Mouse (Mus musculus): Measurements from ENCODE around the gene Abcg4. TPM values are rescaled to one million over a fixed set of nuclear protein-coding genes. Genes with fewer than 3 reads are reported as not detected.

The Abcg4 gene
- polyA plus RNA-seq, 1 experiment from 2014 or later = 7.1 TPM

DNA sequence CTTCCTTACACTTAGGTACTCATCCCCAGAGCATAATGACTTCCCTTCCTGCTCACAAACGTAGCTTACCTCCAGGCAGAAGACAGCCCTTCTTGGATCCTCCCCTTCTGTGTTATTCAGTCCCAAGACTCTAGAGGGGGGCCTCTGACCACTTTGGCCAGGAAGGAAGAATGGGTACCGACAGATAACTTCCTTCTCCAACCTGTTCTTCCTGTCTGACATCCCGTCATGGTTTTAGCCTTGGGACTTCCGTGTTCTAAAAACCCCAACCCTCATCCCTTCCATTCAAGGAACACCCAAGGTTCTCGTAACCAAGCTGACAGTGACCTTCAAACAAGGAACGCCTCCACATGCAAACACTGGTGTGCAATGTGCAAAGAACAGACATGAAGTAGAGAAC lies 20.0 kb downstream of the Abcg4 start, which contains the start of gene Nlrx1:
Nlrx1 (minus strand) TSS at position 168 of the 400 bp plus-strand sequence.
- H3K4me3 ChIP-seq (ENCODE audit: low read depth, low read length) = peak within 1 kb of the TSS; percentile 28
- ATAC-seq = no peak
- no peaks in the 10 kb centered on the region for H3K27me3 ChIP-seq (replicated peaks; ENCODE audit: control insufficient read depth, insufficient read depth, low read length)
- WGBS = 90% methylated on average over 6 of the region's 6 CpGs
- peak within 1 kb of the TSS; percentile 35; the same call in 1 of the 2 replicates for H3K27ac ChIP-seq (ENCODE audit: low read depth, low read length)
- peaks cover 4% of the 10 kb centered on the region for H3K4me1 ChIP-seq (ENCODE audit: control insufficient read depth, insufficient read depth, low read length)
- peak within 1 kb of the TSS; percentile 69 for H3K9ac ChIP-seq (ENCODE audit: low read length)
- DNase-seq (ENCODE audit: low spot score) = no peak
- no peaks in the 10 kb centered on the region for H3K9me3 ChIP-seq (replicated peaks; ENCODE audit: control insufficient read depth, low read length)
- peak within 1 kb of the TSS; percentile 63 for H3K4me2 ChIP-seq (ENCODE audit: low read length)
- peaks cover 3% of the 10 kb centered on the region; the same call in 1 of the 2 replicates for H3K36me3 ChIP-seq (ENCODE audit: control insufficient read depth, insufficient read depth, low read length)

DNA sequence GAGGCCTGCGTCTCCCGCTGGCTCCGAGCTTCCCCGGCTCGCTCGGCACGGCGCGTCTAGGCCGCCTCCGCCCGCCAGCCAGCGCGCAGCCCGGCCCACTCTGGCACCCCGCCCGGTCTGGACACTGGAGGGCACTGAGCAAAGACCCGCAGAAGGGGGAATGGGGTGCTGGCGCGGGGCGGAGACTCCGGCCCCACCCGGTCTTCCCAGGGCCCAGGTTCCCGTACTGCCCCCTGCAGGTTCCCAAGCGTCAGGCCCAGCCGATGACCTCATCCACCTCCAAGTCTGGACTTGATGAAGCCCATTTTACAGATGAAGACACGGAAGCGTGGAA lies 20.4 kb downstream of the Abcg4 start:
- peak overlapping the region; percentile 63 for H3K4me2 ChIP-seq (ENCODE audit: low read length)
- H3K4me3 ChIP-seq (ENCODE audit: low read depth, low read length) = peak overlapping the region; percentile 28
- H3K9me3 ChIP-seq (replicated peaks; ENCODE audit: control insufficient read depth, low read length) = no peaks in the 10 kb centered on the region
- peaks cover 4% of the 10 kb centered on the region for H3K4me1 ChIP-seq (ENCODE audit: control insufficient read depth, insufficient read depth, low read length)
- peak overlapping the region; percentile 35; the same call in 1 of the 2 replicates for H3K27ac ChIP-seq (ENCODE audit: low read depth, low read length)
- H3K27me3 ChIP-seq (replicated peaks; ENCODE audit: control insufficient read depth, insufficient read depth, low read length) = no peaks in the 10 kb centered on the region
- 7% methylated on average over 28 of the region's 28 CpGs for WGBS
- H3K9ac ChIP-seq (ENCODE audit: low read length) = peak overlapping the region; percentile 69
- H3K36me3 ChIP-seq (ENCODE audit: control insufficient read depth, insufficient read depth, low read length) = no peaks in the 10 kb centered on the region
- ATAC-seq = peak; percentile 90
- DNase-seq (ENCODE audit: low spot score) = peak; percentile 81

DNA sequence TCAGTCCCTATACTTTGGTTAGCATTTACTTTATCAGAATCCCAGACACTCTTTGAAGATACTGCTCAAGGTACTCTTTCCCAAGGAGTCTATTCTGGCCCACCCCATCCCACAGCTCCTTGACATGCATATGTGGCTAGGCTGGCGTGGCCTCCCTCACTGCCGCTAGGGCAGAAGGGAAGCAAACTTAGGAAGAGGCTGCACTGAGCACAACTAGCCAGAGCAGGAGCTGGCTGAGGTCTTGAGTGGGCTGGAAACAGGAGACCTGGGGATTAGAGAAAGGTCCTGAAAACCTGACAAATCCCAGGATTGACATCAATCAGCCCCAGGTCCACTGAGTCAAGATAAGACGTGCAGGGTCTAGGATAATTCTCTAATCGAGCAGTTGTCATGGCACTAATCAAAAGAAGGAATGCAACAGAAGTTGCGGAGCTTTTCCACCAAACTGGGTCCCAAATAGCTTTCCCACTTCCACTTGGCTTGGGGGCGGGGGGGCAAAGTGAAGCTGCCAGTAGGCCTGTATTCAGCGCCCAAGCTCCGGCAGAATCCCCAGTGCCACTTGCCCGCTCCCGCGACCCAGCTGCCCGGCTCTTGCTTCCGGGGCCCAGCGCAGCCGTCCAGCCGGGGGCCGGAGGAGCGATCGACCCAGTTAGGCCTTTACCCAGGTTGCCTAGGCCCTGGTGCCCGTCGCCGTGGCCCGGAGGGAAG lies 20.9 kb downstream of the Abcg4 start:
- H3K36me3 ChIP-seq (ENCODE audit: control insufficient read depth, insufficient read depth, low read length) = no peaks in the 10 kb centered on the region
- H3K9ac ChIP-seq (ENCODE audit: low read length) = peak overlapping the region; percentile 69
- peaks cover 4% of the 10 kb centered on the region for H3K4me1 ChIP-seq (ENCODE audit: control insufficient read depth, insufficient read depth, low read length)
- no peaks in the 10 kb centered on the region for H3K9me3 ChIP-seq (replicated peaks; ENCODE audit: control insufficient read depth, low read length)
- peak overlapping the region; percentile 63 for H3K4me2 ChIP-seq (ENCODE audit: low read length)
- H3K4me3 ChIP-seq (ENCODE audit: low read depth, low read length) = peak overlapping the region; percentile 28
- no peaks in the 10 kb centered on the region for H3K27me3 ChIP-seq (replicated peaks; ENCODE audit: control insufficient read depth, insufficient read depth, low read length)
- ATAC-seq (peak; percentile 33), DNase-seq (ENCODE audit: low spot score) (peak; percentile 17)
- H3K27ac ChIP-seq (ENCODE audit: low read depth, low read length) = peak overlapping the region; percentile 35; the same call in 1 of the 2 replicates
- WGBS = 6% methylated on average over 19 of the region's 23 CpGs

GRCm38 (mm10) chr9:44266478-44267226 lies 21.8 kb downstream of the Abcg4 start:
- Histone ChIP-seq H3K36me3 (ENCODE audit: control insufficient read depth, insufficient read depth, low read length) (no peaks in the 10 kb centered on the region), H3K27me3 (replicated peaks; ENCODE audit: control insufficient read depth, insufficient read depth, low read length) (no peaks in the 10 kb centered on the region), H3K27ac (ENCODE audit: low read depth, low read length) (peak overlapping the region; percentile 5; the same call in 1 of the 2 replicates), H3K4me3 (ENCODE audit: low read depth, low read length) (no peak overlapping the region), H3K9me3 (replicated peaks; ENCODE audit: control insufficient read depth, low read length) (no peaks in the 10 kb centered on the region), H3K4me1 (ENCODE audit: control insufficient read depth, insufficient read depth, low read length) (peaks cover 4% of the 10 kb centered on the region), H3K4me2 (ENCODE audit: low read length) (no peak overlapping the region), H3K9ac (ENCODE audit: low read length) (no peak overlapping the region)
- DNase-seq (ENCODE audit: low spot score) (no peak), ATAC-seq (no peak)
- 60% methylated on average over 8 of the region's 8 CpGs for WGBS

DNA sequence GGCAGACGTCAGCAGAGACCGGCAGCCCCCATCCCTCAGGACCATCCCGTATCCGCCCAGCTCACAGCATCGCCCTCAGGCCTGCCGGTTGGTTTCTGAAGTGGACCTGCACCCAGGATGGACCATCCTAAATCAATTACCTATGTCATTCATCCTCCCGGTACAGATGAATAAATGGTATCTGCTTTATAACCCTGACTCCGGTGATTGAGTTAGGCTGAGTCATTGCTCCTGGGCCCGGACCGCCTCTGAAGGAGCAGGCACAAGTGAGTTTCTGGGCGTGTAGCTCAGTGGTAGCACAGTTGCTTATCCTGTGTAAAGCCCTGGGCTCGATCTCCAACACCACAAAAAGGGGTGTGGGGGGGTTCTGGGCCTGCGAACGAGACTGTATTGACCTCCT lies 27.0 kb downstream of the Abcg4 start:
- Histone ChIP-seq H3K36me3 (ENCODE audit: control insufficient read depth, insufficient read depth, low read length) (no peaks in the 10 kb centered on the region), H3K9ac (ENCODE audit: low read length) (no peak overlapping the region), H3K9me3 (replicated peaks; ENCODE audit: control insufficient read depth, low read length) (no peaks in the 10 kb centered on the region), H3K27ac (ENCODE audit: low read depth, low read length) (no peak overlapping the region), H3K4me2 (ENCODE audit: low read length) (no peak overlapping the region), H3K4me1 (ENCODE audit: control insufficient read depth, insufficient read depth, low read length) (no peaks in the 10 kb centered on the region; the same call in 1 of the 2 replicates), H3K4me3 (ENCODE audit: low read depth, low read length) (no peak overlapping the region), H3K27me3 (replicated peaks; ENCODE audit: control insufficient read depth, insufficient read depth, low read length) (no peaks in the 10 kb centered on the region)
- ATAC-seq (no peak), DNase-seq (ENCODE audit: low spot score) (no peak)
- WGBS = 88% methylated on average over 14 of the region's 14 CpGs

- Histone ChIP-seq H3K9me3 (replicated peaks; ENCODE audit: control insufficient read depth, low read length) (no peaks in the 10 kb centered on the region), H3K4me2 (ENCODE audit: low read length) (no peak overlapping the region), H3K4me1 (ENCODE audit: control insufficient read depth, insufficient read depth, low read length) (peaks cover 12% of the 10 kb centered on the region), H3K36me3 (ENCODE audit: control insufficient read depth, insufficient read depth, low read length) (no peaks in the 10 kb centered on the region), H3K4me3 (ENCODE audit: low read depth, low read length) (no peak overlapping the region), H3K27me3 (replicated peaks; ENCODE audit: control insufficient read depth, insufficient read depth, low read length) (no peaks in the 10 kb centered on the region), H3K27ac (ENCODE audit: low read depth, low read length) (no peak overlapping the region), H3K9ac (ENCODE audit: low read length) (no peak overlapping the region)
- ATAC-seq = no peak
- DNase-seq (ENCODE audit: low spot score) = no peak
- WGBS = 81% methylated on average over 10 of the region's 10 CpGs
Observed at GRCm38 (mm10) chr9:44259014-44259413, 29.4 kb downstream of the Abcg4 start.

DNA sequence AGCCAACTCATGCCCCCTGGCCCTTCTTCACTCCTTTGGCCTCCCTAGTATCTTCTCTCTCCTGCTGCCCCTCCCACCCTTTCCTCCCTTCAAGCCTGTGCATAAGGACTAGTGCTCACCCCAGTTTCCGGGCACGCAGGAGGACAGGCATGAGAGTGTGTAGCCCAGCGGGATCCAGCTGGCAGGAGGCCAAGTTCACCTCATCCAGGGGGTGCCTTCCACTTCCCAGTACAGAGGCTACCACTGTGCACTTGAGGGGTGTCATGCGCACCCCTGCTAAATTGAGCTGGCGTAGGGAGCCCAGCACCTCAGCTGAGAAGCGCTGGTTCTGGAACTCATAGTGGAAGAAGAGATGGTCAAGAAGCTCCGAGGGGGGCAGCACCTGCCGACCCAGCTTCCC lies 32.2 kb downstream of the Abcg4 start:
- H3K4me1 ChIP-seq (ENCODE audit: control insufficient read depth, insufficient read depth, low read length) = peaks cover 21% of the 10 kb centered on the region
- ATAC-seq (no peak), DNase-seq (ENCODE audit: low spot score) (no peak)
- no peak overlapping the region for H3K4me3 ChIP-seq (ENCODE audit: low read depth, low read length)
- no peaks in the 10 kb centered on the region for H3K36me3 ChIP-seq (ENCODE audit: control insufficient read depth, insufficient read depth, low read length)
- no peaks in the 10 kb centered on the region for H3K27me3 ChIP-seq (replicated peaks; ENCODE audit: control insufficient read depth, insufficient read depth, low read length)
- WGBS = 73% methylated on average over 8 of the region's 8 CpGs
- H3K4me2 ChIP-seq (ENCODE audit: low read length) = no peak overlapping the region
- no peaks in the 10 kb centered on the region for H3K9me3 ChIP-seq (replicated peaks; ENCODE audit: control insufficient read depth, low read length)
- no peak overlapping the region for H3K9ac ChIP-seq (ENCODE audit: low read length)
- H3K27ac ChIP-seq (ENCODE audit: low read depth, low read length) = 0 out of 2 replicates have a peak overlapping the region, but pooled peaks have one; percentile 85

- WGBS = 20% methylated on average over 6 of the region's 6 CpGs
- ATAC-seq (peak; percentile 67), DNase-seq (ENCODE audit: low spot score) (peak; percentile 66)
- H3K4me2 ChIP-seq (ENCODE audit: low read length) = 0 out of 2 replicates have a peak overlapping the region, but pooled peaks have one; percentile 14
- H3K27me3 ChIP-seq (replicated peaks; ENCODE audit: control insufficient read depth, insufficient read depth, low read length) = no peaks in the 10 kb centered on the region
- H3K9ac ChIP-seq (ENCODE audit: low read length) = no peak overlapping the region
- no peaks in the 10 kb centered on the region for H3K9me3 ChIP-seq (replicated peaks; ENCODE audit: control insufficient read depth, low read length)
- peaks cover 27% of the 10 kb centered on the region for H3K4me1 ChIP-seq (ENCODE audit: control insufficient read depth, insufficient read depth, low read length)
- H3K36me3 ChIP-seq (ENCODE audit: control insufficient read depth, insufficient read depth, low read length) = no peaks in the 10 kb centered on the region
- peak overlapping the region; percentile 85 for H3K27ac ChIP-seq (ENCODE audit: low read depth, low read length)
- H3K4me3 ChIP-seq (ENCODE audit: low read depth, low read length) = no peak overlapping the region
Observed at GRCm38 (mm10) chr9:44255136-44255521, 33.3 kb downstream of the Abcg4 start.

Data from forebrain, embryonic 14.5 days (tissue).